Mouse (Mus musculus) spleen, postnatal 36 days (tissue): ENCODE measurements at regions not wholly inside any gene's neighbourhood (a gene's known extent, or its start where the extent isn't known, plus 50 kb on each side); places are given as distances from the start of the nearest gene placed in this dataset.

Experiments used
- DNase-seq, 2 experiments: peaks; one replicate each; pipeline ENCODE4 v3.0.0; 2022; ENCODE audit warnings: low spot score in 2 of 2, mixed read lengths in 1 of 2

- peak; percentile 14 to 18 for DNase-seq
These were observed 74.6 kb upstream of the Fermt1 start for GRCm38 (mm10) chr2:133020173-133020837.

- DNase-seq = no peak
These were observed 75.5 kb upstream of the Fermt1 start for GRCm38 (mm10) chr2:133021244-133021643.

- DNase-seq = no peak
These were observed 81.3 kb upstream of the Fermt1 start for GRCm38 (mm10) chr2:133027038-133027437.

- DNase-seq = no peak
These were observed 89.7 kb upstream of the Fermt1 start for GRCm38 (mm10) chr2:133035421-133035820.

GRCm38 (mm10) chr2:133040708-133041107 lies 95.0 kb upstream of the Fermt1 start:
- no peak for DNase-seq

GRCm38 (mm10) chr2:133077698-133078356 lies 132.1 kb upstream of the Fermt1 start:
- no peak for DNase-seq

GRCm38 (mm10) chr2:133090976-133091375 lies 145.3 kb upstream of the Fermt1 start:
- DNase-seq = no peak

- DNase-seq = no peak
These were observed 167.9 kb upstream of the Fermt1 start for GRCm38 (mm10) chr2:133113642-133114041.

- no peak for DNase-seq
These were observed 172.9 kb upstream of the Fermt1 start for GRCm38 (mm10) chr2:133118651-133119050.

GRCm38 (mm10) chr2:133125212-133125801 lies 179.6 kb upstream of the Fermt1 start:
- no peak for DNase-seq

- DNase-seq = no peak
These were observed 189.2 kb upstream of the Fermt1 start for GRCm38 (mm10) chr2:133134878-133135277.

GRCm38 (mm10) chr2:133138877-133139276 lies 193.2 kb upstream of the Fermt1 start:
- no peak for DNase-seq

- no peak for DNase-seq
These were observed 195.8 kb upstream of the Fermt1 start for GRCm38 (mm10) chr2:133141341-133142035.

GRCm38 (mm10) chr2:133152461-133152860 lies 206.8 kb upstream of the Fermt1 start:
- DNase-seq = no peak

GRCm38 (mm10) chr2:133156537-133156936 lies 210.8 kb upstream of the Fermt1 start:
- no peak for DNase-seq

- no peak for DNase-seq
These were observed 212.5 kb upstream of the Fermt1 start for GRCm38 (mm10) chr2:133158206-133158605.

GRCm38 (mm10) chr2:133159398-133159797 lies 213.7 kb upstream of the Fermt1 start:
- no peak for DNase-seq

- DNase-seq = no peak
These were observed 230.7 kb upstream of the Fermt1 start for GRCm38 (mm10) chr2:133176411-133176810.

GRCm38 (mm10) chr2:133181216-133181615 lies 235.5 kb upstream of the Fermt1 start:
- DNase-seq = no peak

- no peak for DNase-seq
These were observed 237.2 kb upstream of the Fermt1 start for GRCm38 (mm10) chr2:133182920-133183319.

GRCm38 (mm10) chr2:133204295-133204866 lies 258.7 kb upstream of the Fermt1 start:
- DNase-seq = no peak

GRCm38 (mm10) chr2:133208498-133208897 lies 262.8 kb upstream of the Fermt1 start:
- no peak for DNase-seq
